Mouse (Mus musculus): ENCODE data around the gene C87414. TPM values are rescaled to one million over a fixed set of nuclear protein-coding genes. Genes with fewer than 3 reads are reported as not detected.
"Not testable (repeated sequence)": the region's sequence is repeated elsewhere in the genome, so short reads cannot be mapped to it uniquely, and the experiment has no call there.

The C87414 gene
- not detected in 2 replicates for polyA plus RNA-seq (2012; ENCODE audit: insufficient read depth, insufficient read length, low replicate concordance, missing spikeins)

DNA sequence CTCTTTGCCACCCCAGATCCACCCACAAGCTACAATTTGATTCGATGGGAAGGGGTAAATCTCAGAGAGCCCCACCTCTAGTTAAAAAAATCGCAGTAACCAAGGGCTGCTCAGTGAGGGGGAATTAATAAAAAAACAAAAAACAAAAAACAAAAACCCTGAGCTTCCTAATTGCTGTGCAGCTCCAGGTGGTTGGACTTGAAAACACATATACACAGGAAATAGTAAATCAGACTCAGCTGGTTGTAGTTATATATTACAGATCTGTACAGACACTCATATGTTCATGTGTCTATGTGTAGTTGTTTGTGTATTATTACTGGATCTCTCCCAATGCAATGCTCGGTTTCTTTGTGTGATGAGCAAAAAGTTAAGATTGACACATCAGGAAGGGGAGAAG is at the start of gene C87414:
TSS of gene C87414 (minus strand) at position 101 of the 400 bp plus-strand sequence.
- H3K4me3 ChIP-seq (ENCODE audit: insufficient read depth, low read depth, low read length); H3K4me1 ChIP-seq (ENCODE audit: control insufficient read depth, insufficient read depth, low read length); H3K27ac ChIP-seq (ENCODE audit: insufficient read depth, low read depth, low read length): not testable (repeated sequence)
- 82% methylated on average over 1 of the region's 3 CpGs for WGBS

GRCm38 (mm10) chr5:93684661-93685060 is 13.3 kb upstream of the C87414 start:
- 82% methylated on average over 3 of the region's 3 CpGs for WGBS
- H3K4me3 ChIP-seq (ENCODE audit: insufficient read depth, low read depth, low read length); H3K27ac ChIP-seq (ENCODE audit: insufficient read depth, low read depth, low read length); H3K4me1 ChIP-seq (ENCODE audit: control insufficient read depth, insufficient read depth, low read length): not testable (repeated sequence)

Other genes starting within 250 kb of the C87414 start
- not detected in 2 replicates for gene Gm16427, start 131.4 kb downstream of the C87414 start, polyA plus RNA-seq (2012; ENCODE audit: insufficient read depth, insufficient read length, low replicate concordance, missing spikeins)
- gene Gm7792, start 172.2 kb upstream of the C87414 start, polyA plus RNA-seq (2012; ENCODE audit: insufficient read depth, insufficient read length, low replicate concordance, missing spikeins) = not detected in 2 replicates